Mouse (Mus musculus) kidney, postnatal 0 days (tissue): ENCODE measurements around the gene Rin1. TPM values are rescaled to one million over a fixed set of nuclear protein-coding genes. Genes with fewer than 3 reads are reported as not detected.

Experiments used
- ATAC-seq: fragments of 200-750 bp; cut with Nextera tagmentation; replicated peaks from 2 replicates; pipeline ENCODE4 v1.8.0; 2017; ENCODE audit warnings: low read depth, moderate number of reproducible peaks, moderate TSS enrichment, moderate library complexity; ENCODE audit not compliant: low FRiP score
- DNase-seq: peaks from one replicate; pipeline ENCODE4 v3.0.0-alpha.2; 2016; ENCODE audit warnings: low spot score
- H3K27ac ChIP-seq: fragments of 300-500 bp; sonication (generic); 2 replicates; pipeline ENCODE4 v1.5.1; 2014; ENCODE audit warnings: mild to moderate bottlenecking
- H3K27me3 ChIP-seq: fragments of 300-500 bp; sonication (generic); 2 replicates; pipeline ENCODE4 v1.6.1; 2014; ENCODE audit warnings: low read length, mixed read lengths; ENCODE audit not compliant: insufficient read depth
- H3K36me3 ChIP-seq: fragments of 300-500 bp; sonication (generic); 2 replicates; pipeline ENCODE4 v1.6.1; 2014; ENCODE audit warnings: low read length, mixed read lengths; ENCODE audit not compliant: insufficient read depth
- H3K4me1 ChIP-seq: fragments of 300-500 bp; sonication (generic); replicated peaks from 2 replicates; pipeline ENCODE4 v1.6.1; 2014; ENCODE audit warnings: antibody characterized with exemption, low read length, mixed read lengths; ENCODE audit not compliant: insufficient read depth
- H3K4me2 ChIP-seq: fragments of 300-500 bp; sonication (generic); 2 replicates; pipeline ENCODE4 v1.6.1; 2014; ENCODE audit warnings: mild to moderate bottlenecking, low read length, moderate library complexity, mixed read lengths
- H3K4me3 ChIP-seq: fragments of 300-500 bp; sonication (generic); replicated peaks from 2 replicates; pipeline ENCODE4 v1.5.1; 2014; ENCODE audit warnings: low read depth, low read length
- H3K9ac ChIP-seq: fragments of 300-500 bp; sonication (generic); 2 replicates; pipeline ENCODE4 v1.6.1; 2014; ENCODE audit warnings: low read depth, low read length
- H3K9me3 ChIP-seq: fragments of 300-500 bp; sonication (generic); replicated peaks from 2 replicates; pipeline ENCODE4 v1.6.1; 2016; ENCODE audit warnings: low read length, inconsistent platforms, mixed read lengths
- CTCF ChIP-seq: IDR thresholded peaks from 2 replicates; pipeline ENCODE4 v1.5.1; 2016; ENCODE audit warnings: antibody characterized with exemption, low read depth, mild to moderate bottlenecking, moderate library complexity
- WGBS: fragments of 180-500 bp; shearing (Covaris S2); extraction: QIAGEN DNeasy Blood & Tissue Kit; methylation state at CpG from one replicate; pipeline ENCODE4 v1.1.7; 2014; 5-methylcytosine and 5-hydroxymethylcytosine counted together
- polyA plus RNA-seq: library from polyadenylated mRNA; unstranded; fragments of >200 nt; fragmentation: Nextera tagmentation; extraction: Ambion mirVana; gene quantifications from 2 replicates; pipeline ENCODE4 v1.2.1, GENCODE M21; 2015

The Rin1 gene
- polyA plus RNA-seq, 1 experiment from 2014 or later = 3.2 TPM

DNA sequence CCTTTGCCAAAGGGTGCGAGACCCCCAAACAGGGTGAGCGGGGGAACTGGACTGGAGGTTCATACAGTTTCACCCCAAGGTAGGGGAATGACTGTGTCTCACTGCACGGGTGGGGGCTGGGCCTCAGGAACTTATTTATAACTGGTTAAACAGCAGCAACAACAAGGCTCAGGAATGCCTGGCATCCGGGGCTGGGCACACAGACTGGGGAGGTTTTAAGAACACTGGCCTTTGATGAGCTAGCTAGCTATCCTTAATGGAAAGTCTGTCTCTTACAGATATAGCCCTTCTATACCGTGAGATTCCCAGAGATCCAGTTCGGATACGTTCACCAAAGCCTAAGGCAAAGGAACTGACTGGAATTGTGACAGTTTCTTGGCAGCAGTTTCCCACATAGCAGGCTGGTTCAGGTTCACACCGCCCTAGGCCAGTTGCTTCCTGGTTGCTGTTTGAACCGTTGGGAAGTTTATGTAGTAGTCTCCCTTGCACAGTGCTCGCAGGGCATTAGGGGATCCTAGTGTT lies 34.0 kb upstream of the Rin1 start:
- 20% methylated on average over 10 of the region's 10 CpGs for WGBS
- Histone ChIP-seq H3K27me3 (no peaks in the 10 kb centered on the region), H3K4me2 (peak overlapping the region; percentile 36), H3K36me3 (no peaks in the 10 kb centered on the region), H3K27ac (peak overlapping the region; percentile 81), H3K9ac (no peak overlapping the region), H3K9me3 (no peaks in the 10 kb centered on the region), H3K4me1 (peaks cover 7% of the 10 kb centered on the region; the same call in 1 of the 2 replicates), H3K4me3 (no peak overlapping the region)
- ATAC-seq (peak; percentile 78; the same call in 1 of the 2 replicates), DNase-seq (peak; percentile 57)
- 0 out of 2 replicates have a peak, but pooled peaks have one; percentile 11 for TF ChIP-seq CTCF

GRCm38 (mm10) chr19:5016782-5017181 lies 33.5 kb upstream of the Rin1 start:
- Histone ChIP-seq H3K4me3 (no peak overlapping the region), H3K4me1 (peaks cover 7% of the 10 kb centered on the region; the same call in 1 of the 2 replicates), H3K27me3 (no peaks in the 10 kb centered on the region), H3K36me3 (no peaks in the 10 kb centered on the region), H3K4me2 (peak overlapping the region; percentile 36), H3K9me3 (no peaks in the 10 kb centered on the region), H3K9ac (no peak overlapping the region), H3K27ac (peak overlapping the region; percentile 81)
- TF ChIP-seq CTCF = peak; percentile 75
- DNase-seq = peak; percentile 83
- no peak; the same call in 1 of the 2 replicates for ATAC-seq
- WGBS = 24% methylated on average over 12 of the region's 12 CpGs

DNA sequence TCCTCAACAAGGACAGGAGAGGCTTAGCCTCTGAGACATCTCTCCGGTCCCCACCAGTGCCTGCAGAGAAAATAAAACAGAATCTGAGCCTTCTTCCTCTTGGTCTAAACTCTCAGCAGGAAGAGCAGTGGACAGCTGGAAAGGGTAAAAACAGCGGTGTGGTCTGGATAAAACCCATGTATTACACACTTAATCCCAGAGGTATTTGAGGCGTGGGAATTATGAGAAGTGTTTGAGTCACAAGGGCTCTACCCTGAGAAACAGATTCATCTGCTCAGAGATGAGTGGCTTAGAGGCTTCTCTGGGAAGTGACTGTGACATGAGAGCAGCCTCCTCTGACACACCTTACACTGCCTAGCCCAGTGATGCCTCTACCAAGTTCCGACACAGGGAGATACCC lies 32.7 kb upstream of the Rin1 start:
- Histone ChIP-seq H3K27ac (no peak overlapping the region), H3K9me3 (no peaks in the 10 kb centered on the region), H3K4me2 (no peak overlapping the region), H3K36me3 (no peaks in the 10 kb centered on the region), H3K27me3 (no peaks in the 10 kb centered on the region), H3K4me3 (no peak overlapping the region), H3K9ac (no peak overlapping the region), H3K4me1 (peaks cover 7% of the 10 kb centered on the region; the same call in 1 of the 2 replicates)
- DNase-seq (no peak), ATAC-seq (no peak)
- 78% methylated on average over 4 of the region's 4 CpGs for WGBS
- no peak for TF ChIP-seq CTCF

DNA sequence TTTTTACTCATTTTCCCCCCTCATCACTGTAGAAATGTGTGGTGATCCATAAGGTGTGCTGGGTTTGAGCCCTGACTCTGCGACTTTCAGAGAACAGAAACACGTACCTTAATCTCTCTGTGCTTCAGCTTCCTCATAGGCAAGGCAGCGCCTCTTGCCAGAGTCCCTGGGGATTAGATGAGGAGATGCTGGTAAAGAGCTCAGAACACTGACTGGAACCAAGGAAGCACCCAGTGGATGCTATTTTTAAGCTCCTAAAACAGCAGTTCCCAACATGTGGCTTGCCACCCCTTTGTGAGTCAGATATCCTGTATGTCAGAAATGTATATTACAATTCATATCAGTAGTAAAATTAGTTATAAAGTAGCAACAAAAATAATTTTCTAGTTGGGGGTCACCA lies 32.1 kb upstream of the Rin1 start:
- ATAC-seq = no peak
- Histone ChIP-seq H3K27ac (no peak overlapping the region), H3K27me3 (no peaks in the 10 kb centered on the region), H3K36me3 (no peaks in the 10 kb centered on the region), H3K9me3 (no peaks in the 10 kb centered on the region), H3K4me1 (peaks cover 7% of the 10 kb centered on the region; the same call in 1 of the 2 replicates), H3K4me3 (no peak overlapping the region), H3K4me2 (no peak overlapping the region), H3K9ac (no peak overlapping the region)
- TF ChIP-seq CTCF = no peak
- no peak for DNase-seq
- WGBS = 86% methylated on average over 3 of the region's 3 CpGs

GRCm38 (mm10) chr19:5021416-5021815 lies 28.9 kb upstream of the Rin1 start:
- no peak for DNase-seq
- WGBS = 77% methylated on average over 2 of the region's 2 CpGs
- no peak for ATAC-seq

DNA sequence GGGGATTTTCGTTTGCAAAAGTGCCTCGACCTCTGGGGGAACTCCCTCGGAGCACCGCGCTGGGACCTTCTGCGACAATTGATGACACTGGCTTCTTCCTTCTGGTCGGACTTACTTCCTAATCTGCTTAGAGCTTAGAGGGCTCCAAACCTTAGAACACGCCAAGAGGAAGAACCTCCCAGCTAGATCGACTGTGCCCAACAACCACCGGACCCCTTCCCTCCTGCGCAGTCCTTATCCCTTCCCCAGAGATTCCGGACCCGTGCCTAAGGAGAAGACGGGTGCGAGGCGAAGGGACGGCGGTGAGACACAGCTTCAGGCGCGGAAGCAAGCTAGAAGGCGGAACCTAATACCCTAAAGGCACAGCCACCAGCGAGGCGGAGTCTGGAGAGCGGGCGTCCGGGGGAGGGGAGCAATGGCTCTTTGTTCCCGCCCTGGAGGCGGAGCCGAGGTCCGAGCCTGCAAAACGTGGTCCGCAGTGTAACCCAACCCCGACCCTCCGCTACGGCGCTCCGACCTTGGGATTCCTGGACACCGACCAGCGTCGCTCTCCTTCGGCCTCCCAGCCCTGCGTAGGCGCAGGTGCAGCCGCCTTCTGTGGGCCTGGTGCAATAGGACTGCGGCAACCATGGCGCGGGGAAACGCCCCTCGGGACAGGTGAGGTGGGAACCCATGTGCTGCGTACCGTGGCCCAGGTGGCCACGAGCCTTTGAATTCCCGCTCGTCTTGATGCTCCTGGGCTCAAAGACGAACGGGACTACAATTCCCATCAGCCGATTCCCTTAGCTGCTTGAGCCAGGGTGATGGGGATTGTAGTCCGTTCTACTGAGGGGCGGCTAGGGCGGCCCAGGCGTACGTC lies 26.4 kb upstream of the Rin1 start, which contains the start of gene Slc29a2:
Gene Slc29a2, plus strand, starts transcription at position 240 of the 859 bp plus-strand sequence.
- no peaks in the 10 kb centered on the region for H3K9me3 ChIP-seq
- peak; percentile 97 for ATAC-seq
- no peaks in the 10 kb centered on the region for H3K27me3 ChIP-seq
- H3K4me1 ChIP-seq = no peaks in the 10 kb centered on the region
- H3K4me2 ChIP-seq = peak within 1 kb of the TSS; percentile 87
- WGBS = under 1% methylated on average over 62 of the region's 62 CpGs
- H3K36me3 ChIP-seq = 0 out of 2 replicates have a peak, but pooled peaks cover 6% of the 10 kb centered on the region
- H3K4me3 ChIP-seq = peak within 1 kb of the TSS; percentile 53
- peak; percentile 96 for DNase-seq
- H3K27ac ChIP-seq = peak within 1 kb of the TSS; percentile 62
- TF ChIP-seq CTCF = peak; percentile 13; the same call in 1 of the 2 replicates
- peak within 1 kb of the TSS; percentile 62 for H3K9ac ChIP-seq

More at GRCm38 (mm10) chr19:5021416-5021815, 28.9 kb upstream of the Rin1 start:
- no peaks in the 10 kb centered on the region for H3K9me3 ChIP-seq
- H3K27me3 ChIP-seq = no peaks in the 10 kb centered on the region
- no peak overlapping the region for H3K9ac ChIP-seq
- no peak overlapping the region for H3K4me2 ChIP-seq
- H3K27ac ChIP-seq = no peak overlapping the region
- no peak for TF ChIP-seq CTCF
- 0 out of 2 replicates have a peak, but pooled peaks cover 4% of the 10 kb centered on the region for H3K36me3 ChIP-seq
- peaks cover 3% of the 10 kb centered on the region; the same call in 1 of the 2 replicates for H3K4me1 ChIP-seq
- H3K4me3 ChIP-seq = no peak overlapping the region
